Mouse (Mus musculus): ENCODE results near the gene Sertad1. TPM values are rescaled to one million over a fixed set of nuclear protein-coding genes. Genes with fewer than 3 reads are reported as not detected.
A peak's percentile ranks its signal among the peaks of the same experiment; 100 is the strongest.

Gene Sertad1
- polyA plus RNA-seq, 1 experiment from 2014 or later: 34.9 TPM

DNA sequence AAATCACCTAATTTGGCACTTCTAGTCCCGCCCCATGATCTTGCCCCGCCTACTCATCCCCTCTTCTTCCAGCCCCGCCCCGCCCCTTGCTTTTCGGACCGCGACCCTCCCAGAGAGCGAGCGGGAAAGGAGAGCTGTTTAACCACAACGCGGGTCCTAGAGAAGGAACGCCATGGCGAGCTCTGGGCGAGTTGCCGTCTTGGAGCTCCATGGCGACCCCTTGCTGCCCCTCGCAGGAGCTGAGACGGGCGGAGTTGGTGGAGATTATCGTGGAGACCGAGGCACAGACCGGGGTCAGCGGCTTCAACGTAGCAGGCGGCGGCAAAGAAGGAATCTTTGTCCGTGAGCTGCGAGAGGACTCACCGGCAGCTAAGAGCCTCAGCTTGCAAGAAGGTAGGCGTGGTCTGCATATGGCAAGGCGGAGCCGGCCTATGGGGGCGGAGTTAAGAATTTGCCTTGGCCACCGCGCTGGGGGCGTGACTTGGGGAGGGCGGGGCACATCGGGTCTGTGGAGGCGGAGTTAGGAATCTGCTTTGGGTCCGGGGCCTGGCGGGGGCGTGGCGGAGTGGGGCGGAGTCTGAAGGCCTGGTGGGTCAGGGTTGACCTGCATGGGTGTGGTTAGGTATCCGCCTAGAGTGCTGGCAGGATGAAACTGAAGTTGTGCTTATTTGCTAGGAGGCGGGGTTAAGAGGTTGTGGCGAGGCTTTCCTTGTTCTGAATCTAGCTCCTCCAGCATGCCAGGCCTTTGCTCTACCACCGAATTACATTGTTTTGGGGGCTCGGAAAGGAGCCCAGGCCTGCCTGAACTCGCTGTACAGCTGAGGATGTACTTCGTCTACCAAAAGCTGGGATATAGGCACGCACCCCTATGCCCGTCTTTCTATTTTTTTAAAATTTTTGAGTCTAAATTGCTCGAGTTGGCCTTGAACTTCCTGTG is 21.3 kb downstream of the Sertad1 start:
- Histone ChIP-seq H3K27me3 (no peaks in the 10 kb centered on the region), H3K4me1 (replicated peaks) (peaks cover 19% of the 10 kb centered on the region), H3K9me3 (replicated peaks) (no peaks in the 10 kb centered on the region), H3K4me2 (peak overlapping the region; percentile 85), H3K27ac (peak overlapping the region; percentile 100), H3K4me3 (peak overlapping the region; percentile 74), H3K9ac (peak overlapping the region; percentile 68), H3K36me3 (no peaks in the 10 kb centered on the region)
- peak; percentile 93 for ATAC-seq (replicated peaks; ENCODE audit: insufficient number of reproducible peaks, insufficient read depth, low FRiP score, low read depth)
- under 1% methylated on average over 49 of the region's 54 CpGs for WGBS

GRCm38 (mm10) chr7:27508648-27509005 is 21.9 kb downstream of the Sertad1 start:
- H3K36me3 ChIP-seq: no peaks in the 10 kb centered on the region
- H3K27ac ChIP-seq: peak overlapping the region; percentile 100
- peak; percentile 56 for ATAC-seq (replicated peaks; ENCODE audit: insufficient number of reproducible peaks, insufficient read depth, low FRiP score, low read depth)
- H3K9ac ChIP-seq: no peak overlapping the region
- H3K4me2 ChIP-seq: peak overlapping the region; percentile 85
- H3K27me3 ChIP-seq: no peaks in the 10 kb centered on the region
- peaks cover 19% of the 10 kb centered on the region for H3K4me1 ChIP-seq (replicated peaks)
- WGBS: 20% methylated on average over 6 of the region's 6 CpGs
- no peaks in the 10 kb centered on the region for H3K9me3 ChIP-seq (replicated peaks)
- H3K4me3 ChIP-seq: peak overlapping the region; percentile 74

GRCm38 (mm10) chr7:27510809-27511208 is 24.1 kb downstream of the Sertad1 start:
- Histone ChIP-seq H3K9me3 (replicated peaks) (no peaks in the 10 kb centered on the region), H3K27me3 (no peaks in the 10 kb centered on the region), H3K4me2 (no peak overlapping the region), H3K9ac (no peak overlapping the region), H3K4me3 (no peak overlapping the region), H3K36me3 (no peaks in the 10 kb centered on the region), H3K27ac (no peak overlapping the region), H3K4me1 (replicated peaks) (peaks cover 19% of the 10 kb centered on the region)
- 81% methylated on average over 2 of the region's 2 CpGs for WGBS
- no peak for ATAC-seq (replicated peaks; ENCODE audit: insufficient number of reproducible peaks, insufficient read depth, low FRiP score, low read depth)

DNA sequence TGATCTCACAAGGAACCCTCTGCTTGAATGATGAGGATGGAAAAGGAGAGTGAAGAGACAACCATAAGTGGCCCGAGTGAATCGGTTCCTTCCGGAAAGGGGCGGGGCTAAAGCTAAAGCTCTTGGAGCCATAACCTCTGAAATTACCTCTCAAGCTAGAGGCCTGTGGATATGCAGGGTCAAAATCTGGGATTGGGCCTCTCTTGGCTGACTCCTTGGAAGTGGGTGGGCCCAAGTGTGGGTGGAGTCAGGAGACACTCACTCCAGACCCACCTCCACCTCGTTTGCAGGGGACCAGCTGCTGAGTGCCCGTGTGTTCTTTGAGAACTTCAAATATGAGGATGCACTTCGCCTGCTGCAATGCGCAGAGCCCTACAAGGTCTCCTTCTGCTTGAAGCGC is 28.3 kb downstream of the Sertad1 start:
- H3K4me3 ChIP-seq: no peak overlapping the region
- H3K27me3 ChIP-seq: no peaks in the 10 kb centered on the region
- no peaks in the 10 kb centered on the region for H3K4me1 ChIP-seq (replicated peaks)
- H3K9me3 ChIP-seq (replicated peaks): no peaks in the 10 kb centered on the region
- H3K27ac ChIP-seq: no peak overlapping the region
- H3K4me2 ChIP-seq: no peak overlapping the region
- no peaks in the 10 kb centered on the region for H3K36me3 ChIP-seq
- H3K9ac ChIP-seq: no peak overlapping the region
- 71% methylated on average over 9 of the region's 9 CpGs for WGBS
- ATAC-seq (replicated peaks; ENCODE audit: insufficient number of reproducible peaks, insufficient read depth, low FRiP score, low read depth): no peak

GRCm38 (mm10) chr7:27518314-27518713 is 31.6 kb downstream of the Sertad1 start:
- Histone ChIP-seq H3K27ac (no peak overlapping the region), H3K9me3 (replicated peaks) (no peaks in the 10 kb centered on the region), H3K27me3 (no peaks in the 10 kb centered on the region), H3K4me3 (no peak overlapping the region), H3K9ac (no peak overlapping the region), H3K36me3 (no peaks in the 10 kb centered on the region), H3K4me2 (no peak overlapping the region), H3K4me1 (replicated peaks) (no peaks in the 10 kb centered on the region)
- no peak for ATAC-seq (replicated peaks; ENCODE audit: insufficient number of reproducible peaks, insufficient read depth, low FRiP score, low read depth)
- 80% methylated on average over 9 of the region's 9 CpGs for WGBS

DNA sequence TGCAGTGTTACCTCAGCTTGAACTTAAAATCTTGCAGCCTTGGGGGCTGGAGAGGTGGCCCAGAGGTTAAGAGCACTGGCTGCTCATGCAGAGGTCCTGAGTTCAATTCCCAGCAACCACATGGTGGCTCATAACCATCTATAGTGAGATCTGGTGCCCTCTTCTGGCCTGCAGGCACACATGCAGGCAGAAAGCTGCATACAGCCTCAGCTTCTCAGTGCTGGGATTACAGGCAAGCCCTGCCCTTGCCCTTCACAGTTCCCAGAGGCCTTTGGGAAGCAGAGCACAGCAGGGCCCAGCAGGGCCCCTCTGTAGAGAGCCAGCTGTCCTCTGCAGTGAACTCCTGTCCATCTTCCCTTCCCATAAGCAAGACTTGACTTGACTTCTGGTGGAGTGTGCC is 33.4 kb downstream of the Sertad1 start:
- ATAC-seq (replicated peaks; ENCODE audit: insufficient number of reproducible peaks, insufficient read depth, low FRiP score, low read depth): no peak
- Histone ChIP-seq H3K9me3 (replicated peaks) (no peaks in the 10 kb centered on the region), H3K4me3 (no peak overlapping the region), H3K9ac (no peak overlapping the region), H3K27ac (no peak overlapping the region), H3K36me3 (no peaks in the 10 kb centered on the region), H3K4me1 (replicated peaks) (no peaks in the 10 kb centered on the region), H3K4me2 (no peak overlapping the region), H3K27me3 (no peaks in the 10 kb centered on the region)

- no peak overlapping the region for H3K4me3 ChIP-seq
- no peaks in the 10 kb centered on the region for H3K9me3 ChIP-seq (replicated peaks)
- no peak for ATAC-seq (replicated peaks; ENCODE audit: insufficient number of reproducible peaks, insufficient read depth, low FRiP score, low read depth)
- WGBS: 48% methylated on average over 1 of the region's 1 CpGs
- H3K27me3 ChIP-seq: no peaks in the 10 kb centered on the region
- H3K27ac ChIP-seq: no peak overlapping the region
- H3K36me3 ChIP-seq: no peaks in the 10 kb centered on the region
- no peak overlapping the region for H3K4me2 ChIP-seq
- no peak overlapping the region for H3K9ac ChIP-seq
- H3K4me1 ChIP-seq (replicated peaks): no peaks in the 10 kb centered on the region; the same call in 1 of the 2 replicates
These were observed 33.9 kb downstream of the Sertad1 start for GRCm38 (mm10) chr7:27520599-27520998.

DNA sequence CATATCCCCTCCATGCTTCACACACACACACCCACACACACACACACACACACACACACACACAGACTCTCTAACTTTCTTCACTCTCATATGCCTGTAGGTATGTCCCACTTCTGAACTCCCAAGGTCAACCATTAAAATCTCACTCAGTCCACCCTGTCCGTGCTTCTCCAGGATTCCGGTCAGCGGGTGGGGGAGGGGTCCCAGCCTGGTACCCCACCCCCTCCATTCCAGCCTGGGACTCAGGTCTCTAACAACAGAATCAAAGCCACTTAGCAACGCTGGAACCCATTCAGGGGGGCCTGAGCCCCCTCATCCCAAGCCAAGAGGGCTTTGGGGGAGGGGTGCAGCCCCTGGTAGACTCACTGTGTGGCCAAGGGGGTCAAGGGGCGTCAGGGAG is 36.3 kb downstream of the Sertad1 start, which contains the start of gene Hipk4:
Gene Hipk4, plus strand, starts transcription at position 301 of the 400 bp plus-strand sequence.
- H3K27ac ChIP-seq: no peak within 1 kb of the TSS
- peaks cover 8% of the 10 kb centered on the region for H3K4me1 ChIP-seq (replicated peaks)
- 54% methylated on average over 5 of the region's 5 CpGs for WGBS
- no peaks in the 10 kb centered on the region for H3K27me3 ChIP-seq
- ATAC-seq (replicated peaks; ENCODE audit: insufficient number of reproducible peaks, insufficient read depth, low FRiP score, low read depth): no peak
- no peaks in the 10 kb centered on the region for H3K9me3 ChIP-seq (replicated peaks)
- no peak within 1 kb of the TSS for H3K4me3 ChIP-seq
- no peaks in the 10 kb centered on the region for H3K36me3 ChIP-seq
- H3K4me2 ChIP-seq: no peak within 1 kb of the TSS
- no peak within 1 kb of the TSS for H3K9ac ChIP-seq

GRCm38 (mm10) chr7:27523805-27524204 is 37.1 kb downstream of the Sertad1 start:
- Histone ChIP-seq H3K4me3 (no peak overlapping the region), H3K4me1 (replicated peaks) (peaks cover 8% of the 10 kb centered on the region), H3K9ac (no peak overlapping the region), H3K9me3 (replicated peaks) (no peaks in the 10 kb centered on the region), H3K4me2 (no peak overlapping the region), H3K27me3 (no peaks in the 10 kb centered on the region), H3K36me3 (no peaks in the 10 kb centered on the region), H3K27ac (no peak overlapping the region)
- WGBS: 94% methylated on average over 13 of the region's 13 CpGs
- no peak for ATAC-seq (replicated peaks; ENCODE audit: insufficient number of reproducible peaks, insufficient read depth, low FRiP score, low read depth)

DNA sequence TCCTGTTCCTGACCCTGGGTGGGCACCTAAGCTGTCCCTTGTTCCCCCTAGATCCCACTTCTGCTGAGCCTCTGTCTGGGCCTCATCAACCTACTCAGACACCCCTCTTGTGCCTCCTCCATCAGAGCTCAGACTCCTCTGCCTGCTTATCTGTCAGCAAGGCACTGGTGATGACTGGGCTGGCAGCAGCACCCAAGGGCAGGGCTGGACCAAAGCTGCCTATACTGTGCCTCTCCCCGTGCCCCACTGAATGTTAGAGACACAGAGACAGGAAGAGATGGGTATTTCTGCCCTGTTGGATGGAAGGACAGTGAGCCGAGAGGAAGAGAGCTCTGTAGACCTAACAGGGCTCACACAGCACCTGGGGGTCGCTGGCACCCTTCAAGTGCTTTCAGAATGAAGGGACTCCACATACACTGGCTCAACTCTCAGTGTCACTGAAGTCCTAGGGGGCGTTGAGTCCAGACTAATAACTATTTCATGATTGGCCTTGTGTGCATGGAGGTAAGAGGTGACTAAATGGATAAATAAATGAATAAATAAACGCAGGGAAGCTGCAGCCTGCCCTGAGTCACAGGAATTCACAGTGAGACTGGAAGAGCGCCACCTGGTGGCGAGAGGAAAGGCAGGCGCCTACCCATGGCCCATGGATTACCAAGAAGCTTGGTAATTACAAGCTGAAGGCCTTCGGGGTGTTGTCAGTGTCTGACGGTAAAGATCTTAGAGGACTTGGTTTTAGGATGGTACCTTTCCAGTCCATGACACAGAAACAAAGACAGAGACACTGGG is 39.5 kb downstream of the Sertad1 start:
- no peak overlapping the region for H3K4me2 ChIP-seq

GRCm38 (mm10) chr7:27529070-27529469 is 42.4 kb downstream of the Sertad1 start:
- Histone ChIP-seq H3K27ac (no peak overlapping the region), H3K36me3 (peaks cover 11% of the 10 kb centered on the region; the same call in 1 of the 2 replicates), H3K27me3 (no peaks in the 10 kb centered on the region), H3K4me2 (no peak overlapping the region), H3K4me3 (no peak overlapping the region), H3K4me1 (replicated peaks) (peaks cover 8% of the 10 kb centered on the region), H3K9ac (no peak overlapping the region), H3K9me3 (replicated peaks) (no peaks in the 10 kb centered on the region)
- ATAC-seq (replicated peaks; ENCODE audit: insufficient number of reproducible peaks, insufficient read depth, low FRiP score, low read depth): no peak
- WGBS: 79% methylated on average over 21 of the region's 21 CpGs

More for the DNA sequence above, 39.5 kb downstream of the Sertad1 start:
- Histone ChIP-seq H3K36me3 (no peaks in the 10 kb centered on the region), H3K4me3 (no peak overlapping the region), H3K27ac (no peak overlapping the region; the same call in 1 of the 2 replicates), H3K9ac (no peak overlapping the region), H3K4me1 (replicated peaks) (peaks cover 8% of the 10 kb centered on the region), H3K27me3 (no peaks in the 10 kb centered on the region), H3K9me3 (replicated peaks) (no peaks in the 10 kb centered on the region)
- 17% methylated on average over 10 of the region's 10 CpGs for WGBS
- peak; percentile 43; the same call in 1 of the 2 replicates for ATAC-seq (replicated peaks; ENCODE audit: insufficient number of reproducible peaks, insufficient read depth, low FRiP score, low read depth)

All from heart, embryonic 15.5 days (tissue).